Mouse (Mus musculus) adrenal gland (tissue): ENCODE measurements around the gene Lrrc1.

Source experiments
- intact Hi-C: fragments of 180-260 bp; cut with DNase I; formaldehyde crosslinking; loops from one replicate; pipeline ENCODE4 v1.15.1; 2025

Gene Lrrc1

GRCm38 (mm10) chr9:77469791-77470607, 74.7 kb downstream of the Lrrc1 start:
- intact Hi-C loops = no loop called here

DNA sequence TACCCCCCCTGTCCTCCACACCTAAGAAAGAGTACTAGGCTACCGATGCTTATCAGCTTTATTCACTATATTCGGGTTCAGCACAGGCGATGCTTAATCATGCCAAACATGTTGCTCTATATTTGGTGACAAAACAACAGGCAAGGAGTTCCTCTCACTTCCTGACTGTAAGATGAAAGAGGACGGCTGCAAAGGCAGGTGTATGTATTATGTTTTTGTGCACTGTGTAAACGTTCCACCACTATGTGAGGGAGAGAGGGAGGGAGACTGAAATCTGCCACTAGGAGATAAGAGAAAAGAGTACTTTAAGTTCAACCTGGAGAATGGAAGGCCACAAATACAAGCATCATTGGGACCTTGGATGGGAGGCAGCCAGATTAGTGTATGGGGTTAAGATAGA, 77.7 kb downstream of the Lrrc1 start:
- intact Hi-C loops = no loop called here

GRCm38 (mm10) chr9:77465401-77465800, 79.3 kb downstream of the Lrrc1 start:
- intact Hi-C loops = no loop called here

DNA sequence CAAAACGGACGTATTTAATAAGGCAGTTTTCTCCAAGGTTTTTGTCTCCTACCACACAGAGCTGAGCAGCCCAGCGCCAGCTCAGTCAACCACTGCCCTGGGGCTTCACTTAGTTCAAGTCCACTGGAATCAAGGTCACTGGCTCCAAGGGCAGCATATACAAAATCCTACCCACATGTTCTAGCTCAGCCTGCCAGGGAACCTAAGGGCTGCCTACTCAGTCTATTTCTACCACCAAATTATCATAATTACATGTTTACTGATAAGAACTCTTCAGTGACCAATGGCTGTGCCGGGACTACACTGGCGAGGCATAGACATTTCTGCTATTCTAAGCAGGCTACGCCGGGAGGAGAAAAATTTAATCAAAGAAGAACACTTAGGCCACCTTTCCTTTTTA, 80.8 kb downstream of the Lrrc1 start:
- intact Hi-C loops = no loop called here

GRCm38 (mm10) chr9:77463195-77463594, 81.5 kb downstream of the Lrrc1 start:
- intact Hi-C loops = no loop called here

- intact Hi-C loops = no loop called here
Observed at GRCm38 (mm10) chr9:77461371-77461915, 83.2 kb downstream of the Lrrc1 start.

DNA sequence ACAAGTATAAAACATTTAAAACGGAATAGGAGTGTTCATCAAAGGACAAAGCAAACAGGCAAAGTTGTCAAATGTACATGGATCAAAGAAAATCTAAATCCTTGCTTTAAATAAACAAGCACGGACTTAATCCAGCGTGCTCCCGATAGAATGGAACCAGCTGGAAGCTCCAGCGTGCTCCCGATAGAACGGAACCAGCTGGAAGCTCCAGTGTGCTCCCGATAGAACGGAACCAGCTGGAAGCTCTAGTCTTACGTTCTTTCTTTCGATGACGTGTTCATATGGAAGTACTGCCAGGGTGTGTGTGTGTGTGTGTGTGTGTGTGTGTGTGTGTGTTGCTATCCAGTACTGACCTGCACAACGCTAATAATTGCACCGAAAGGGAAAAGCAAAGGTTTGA, 84.3 kb downstream of the Lrrc1 start:
- intact Hi-C loops = no loop called here

GRCm38 (mm10) chr9:77459365-77459764, 85.3 kb downstream of the Lrrc1 start:
- intact Hi-C loops = no loop called here

DNA sequence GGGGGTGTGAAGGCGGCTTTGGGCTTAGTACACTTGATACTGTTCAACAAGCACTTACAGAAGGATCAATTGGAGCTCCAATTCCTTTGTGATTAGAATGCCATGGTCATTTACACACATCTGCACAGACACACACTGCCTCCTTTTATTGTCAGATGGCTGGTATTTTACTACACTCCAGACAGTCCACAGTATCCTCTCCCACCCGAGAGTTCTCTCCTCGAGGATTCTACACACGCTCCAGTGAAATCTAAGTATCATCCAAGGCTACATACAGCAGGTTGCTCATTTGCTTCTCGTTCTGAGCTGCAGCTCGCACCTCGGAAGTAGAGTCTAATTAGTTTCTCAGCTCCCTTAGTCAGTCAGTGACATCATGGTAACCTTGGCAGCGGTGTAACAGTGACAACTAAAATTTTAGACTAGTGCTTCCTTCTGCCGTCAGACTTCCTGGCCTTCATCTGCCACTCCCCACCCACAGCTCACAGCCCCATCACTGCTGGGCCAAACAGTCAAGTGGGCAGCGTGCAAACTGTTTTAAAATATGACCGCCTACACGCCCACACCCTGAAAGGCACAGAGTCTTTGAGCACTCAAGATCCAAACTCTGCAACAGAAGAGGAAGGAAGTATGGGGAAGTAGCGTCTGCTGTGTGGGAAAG, 88.4 kb downstream of the Lrrc1 start:
- intact Hi-C loops = no loop called here

DNA sequence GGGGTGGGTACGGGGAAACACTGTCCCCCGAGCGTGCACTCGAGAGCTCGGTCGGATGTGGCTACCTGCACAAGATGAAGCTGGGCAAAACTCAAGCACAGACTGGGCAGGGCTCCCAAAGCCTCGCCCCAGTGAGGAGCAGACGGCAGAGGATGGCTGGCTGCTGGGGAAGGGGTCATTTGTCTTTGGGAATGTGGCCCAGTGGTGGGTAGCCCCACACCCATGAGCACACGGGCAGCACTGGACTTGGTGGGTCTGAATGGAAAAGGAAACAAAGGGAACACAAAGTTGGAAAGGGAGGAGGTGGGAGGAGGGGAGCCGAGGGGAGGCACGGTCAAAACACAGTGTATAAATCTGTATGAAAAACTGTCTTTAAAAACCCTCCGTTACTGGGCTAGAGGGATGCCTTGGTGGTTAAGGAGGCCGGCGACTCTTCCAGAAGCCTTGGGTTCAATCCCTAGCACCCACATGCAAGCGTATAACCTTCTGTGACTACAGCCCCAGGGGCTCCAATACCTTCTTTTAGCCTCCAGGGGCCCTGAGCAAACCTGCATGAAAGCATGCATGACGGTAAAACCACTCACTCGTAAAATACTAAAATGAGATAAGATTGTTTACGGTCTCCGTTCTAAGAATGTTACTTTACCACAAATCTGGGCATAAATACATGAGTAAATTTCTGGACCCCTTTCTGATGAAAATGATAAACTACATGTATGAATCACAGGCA, 89.1 kb downstream of the Lrrc1 start:
- intact Hi-C loops = no loop called here

- intact Hi-C loops = no loop called here
Observed at GRCm38 (mm10) chr9:77452046-77452807, 92.4 kb downstream of the Lrrc1 start.

GRCm38 (mm10) chr9:77450447-77450846, 94.2 kb downstream of the Lrrc1 start:
- intact Hi-C loops = no loop called here

DNA sequence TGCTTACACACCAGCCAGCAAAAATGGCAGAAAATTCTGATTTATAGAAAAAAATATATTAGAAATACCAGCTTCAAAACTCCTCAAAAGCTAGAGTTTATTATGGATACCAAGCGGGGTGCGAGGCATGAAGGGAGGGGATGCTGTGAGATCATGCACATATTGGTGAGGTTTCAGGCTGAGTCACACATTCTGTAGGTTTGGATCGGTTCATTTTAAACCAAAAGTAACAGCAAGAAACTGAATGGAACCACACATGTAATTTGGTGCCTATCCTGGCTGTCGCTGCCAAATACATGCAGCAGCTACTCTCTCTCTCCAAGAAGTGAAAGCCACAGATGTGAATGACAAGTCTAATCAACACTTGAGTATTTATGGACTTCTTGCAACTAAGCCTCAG, 99.8 kb downstream of the Lrrc1 start:
- intact Hi-C loops = no loop called here

- intact Hi-C loops = no loop called here
Observed at GRCm38 (mm10) chr9:77439371-77439770, 105.3 kb downstream of the Lrrc1 start.

DNA sequence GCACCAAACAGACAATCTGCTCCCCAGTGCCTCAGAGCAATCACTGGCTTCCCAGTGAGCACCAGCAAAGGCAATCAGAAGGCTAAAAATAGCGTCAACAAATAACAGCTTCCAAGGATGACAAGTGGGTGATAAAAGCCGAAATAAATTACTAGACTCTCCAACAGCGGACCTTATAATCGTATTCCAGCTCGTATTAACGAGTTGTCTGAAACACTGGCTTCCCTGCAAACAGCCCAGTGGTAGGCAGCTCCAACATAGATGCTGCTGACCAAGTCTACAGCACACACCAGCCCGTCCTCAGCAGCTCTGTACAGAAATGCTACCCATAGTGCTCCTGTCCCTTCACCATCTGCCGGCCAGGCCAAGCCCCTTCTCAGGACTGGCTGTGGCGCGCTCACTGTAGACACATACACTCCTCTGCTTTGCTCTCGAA, 105.8 kb downstream of the Lrrc1 start:
- intact Hi-C loops = no loop called here

- intact Hi-C loops = no loop called here
Observed at GRCm38 (mm10) chr9:77437131-77437530, 107.5 kb downstream of the Lrrc1 start.

GRCm38 (mm10) chr9:77434965-77435364, 109.7 kb downstream of the Lrrc1 start:
- intact Hi-C loops = no loop called here

GRCm38 (mm10) chr9:77433476-77433875, 111.2 kb downstream of the Lrrc1 start:
- intact Hi-C loops = no loop called here

- intact Hi-C loops = no loop called here
Observed at GRCm38 (mm10) chr9:77432030-77432429, 112.6 kb downstream of the Lrrc1 start.

DNA sequence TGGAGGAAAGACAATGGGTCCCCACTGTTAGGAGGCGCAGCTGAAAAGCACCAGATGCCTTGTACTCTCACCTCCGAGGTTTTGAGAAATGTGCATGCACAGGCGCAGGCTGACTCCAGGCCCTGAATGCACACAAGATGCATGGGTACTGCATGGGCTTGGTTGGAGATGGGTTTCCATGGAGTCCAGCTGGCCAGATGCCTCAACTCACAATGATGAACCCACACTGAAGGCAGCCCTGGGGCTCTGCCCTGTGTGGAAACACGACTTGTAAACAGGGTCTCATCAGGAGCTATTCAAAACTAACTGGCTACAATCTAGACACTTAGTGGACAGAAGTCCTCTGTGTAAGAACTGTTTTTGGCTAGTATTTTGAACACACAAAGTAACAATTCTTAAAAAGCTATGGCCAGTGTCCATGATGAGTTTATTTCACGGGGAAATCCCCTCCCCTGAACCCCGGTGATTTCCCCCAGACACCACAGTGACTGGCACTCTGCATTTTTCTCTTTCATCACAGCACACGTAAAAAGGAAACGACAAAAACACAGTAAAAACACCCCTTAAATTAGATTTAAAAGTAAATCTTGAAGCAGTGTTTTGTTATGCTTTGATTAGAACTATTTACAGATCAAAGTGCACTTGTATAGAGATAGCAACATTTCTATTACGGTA, 114.1 kb downstream of the Lrrc1 start:
- intact Hi-C loops = no loop called here
